Mouse (Mus musculus) forelimb bud, embryonic 11.5 days (tissue): ENCODE data around the gene Gm28043.

Source experiments
- DNase-seq: peaks from one replicate; pipeline ENCODE4 v3.0.0-alpha.2; 2012; ENCODE audit warnings: low read depth, low spot score

Gene Gm28043

DNA sequence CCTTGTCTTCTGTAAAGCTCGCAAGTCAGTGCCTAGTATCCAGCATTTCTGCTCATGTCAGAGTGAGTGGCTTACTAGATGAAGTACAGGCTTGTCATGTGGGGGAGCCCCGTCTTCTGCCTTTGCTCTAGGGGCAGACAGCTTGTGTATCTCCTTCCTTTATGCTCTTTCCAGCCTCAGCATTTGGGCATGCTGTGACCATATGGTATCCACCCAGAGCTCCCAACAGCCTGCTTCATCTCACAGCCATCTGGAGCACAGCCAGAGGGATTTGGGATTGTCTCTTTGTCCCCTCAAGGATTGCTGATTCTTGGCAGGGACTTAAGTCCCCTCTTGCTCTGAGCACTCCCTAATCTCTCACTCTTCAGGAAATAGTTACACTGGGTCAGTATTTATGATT, 65.5 kb downstream of the Gm28043 start:
- DNase-seq: no peak

DNA sequence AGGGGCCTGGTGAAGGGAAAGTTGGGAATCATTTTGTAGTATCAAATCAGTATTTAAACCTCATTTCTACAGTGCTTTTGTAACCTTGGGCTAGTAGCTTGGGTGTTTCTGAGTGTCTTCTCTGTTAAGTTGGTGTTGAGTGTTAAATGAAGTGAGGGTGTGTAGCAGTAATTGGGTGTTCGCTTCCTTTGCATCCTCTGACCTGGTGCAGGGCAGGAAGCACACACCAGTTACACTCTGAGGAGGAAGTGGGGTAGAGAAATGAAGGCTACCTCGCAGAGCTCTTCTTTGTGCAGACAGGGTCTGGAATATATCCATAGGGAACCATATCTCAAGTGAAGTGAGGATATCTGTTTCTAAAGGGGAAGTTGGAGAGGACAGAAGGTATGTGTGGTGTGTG, 66.2 kb downstream of the Gm28043 start:
- no peak for DNase-seq

DNA sequence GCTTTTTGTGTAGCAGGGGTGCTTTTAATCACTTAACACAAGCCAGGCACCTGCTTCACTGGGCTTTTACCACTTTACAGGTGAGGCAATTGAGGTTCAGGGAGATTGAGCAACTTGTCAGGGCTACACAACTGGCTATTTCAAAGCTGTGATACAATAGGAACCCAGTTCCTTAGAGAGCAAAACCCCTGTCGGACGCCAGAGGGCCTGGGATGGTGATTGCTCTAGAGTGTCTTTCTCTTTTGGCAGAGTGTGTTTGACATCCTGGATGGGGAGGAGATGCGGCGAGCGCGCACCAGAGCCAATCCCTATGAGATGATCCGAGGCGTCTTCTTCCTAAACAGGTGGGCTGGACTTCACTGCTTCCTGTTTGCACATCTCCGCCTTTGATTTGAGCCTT, 67.0 kb downstream of the Gm28043 start:
- no peak for DNase-seq

- DNase-seq: no peak
Observed at GRCm38 (mm10) chr17:29682261-29682660, 67.6 kb downstream of the Gm28043 start.

GRCm38 (mm10) chr17:29683127-29683526, 68.5 kb downstream of the Gm28043 start:
- no peak for DNase-seq

GRCm38 (mm10) chr17:29684275-29684674, 69.6 kb downstream of the Gm28043 start:
- DNase-seq: no peak

- DNase-seq: no peak
Observed at GRCm38 (mm10) chr17:29686771-29687170, 72.1 kb downstream of the Gm28043 start.

DNA sequence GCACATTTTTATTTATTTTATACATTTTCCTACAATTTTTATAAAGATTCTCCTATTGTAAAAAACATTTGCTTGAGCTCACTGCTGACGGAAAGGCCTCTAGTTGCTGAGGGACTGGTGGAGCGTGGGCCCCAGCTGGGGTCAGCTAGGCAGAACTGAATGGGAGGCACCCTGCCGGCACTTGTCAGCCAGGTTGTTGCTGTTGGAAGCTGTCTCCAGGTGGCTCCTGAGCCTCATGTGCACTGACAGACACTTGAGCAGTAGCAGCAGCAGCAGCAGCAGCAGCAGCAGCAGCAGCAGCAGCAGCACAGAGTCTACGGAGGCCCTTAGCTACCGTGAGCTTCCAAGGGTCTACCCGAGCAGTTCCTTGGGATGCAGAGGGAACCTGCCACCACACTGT, 72.7 kb downstream of the Gm28043 start:
- no peak for DNase-seq

DNA sequence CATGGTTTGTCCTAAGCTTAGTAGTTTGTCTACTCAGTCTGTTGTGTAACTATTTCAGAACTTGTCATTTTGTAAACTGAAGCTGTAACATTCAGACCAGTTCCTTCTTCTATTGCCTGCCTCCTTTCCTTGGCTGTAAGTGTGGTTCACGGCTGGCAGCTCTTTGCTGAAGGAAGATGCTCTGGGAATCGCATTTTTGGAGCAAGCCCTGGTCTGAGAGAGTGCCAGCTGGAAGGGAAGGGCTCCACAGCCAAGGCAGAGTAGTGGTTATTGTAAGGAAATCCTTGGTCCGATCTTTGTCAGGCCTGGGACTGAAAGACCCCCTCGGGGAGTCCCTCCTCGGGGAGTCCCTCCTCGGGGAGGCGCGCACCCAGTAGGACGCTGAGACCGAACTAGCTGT, 73.9 kb downstream of the Gm28043 start:
- no peak for DNase-seq

- DNase-seq: no peak
Observed at GRCm38 (mm10) chr17:29690257-29690656, 75.6 kb downstream of the Gm28043 start.

GRCm38 (mm10) chr17:29692827-29693226, 78.2 kb downstream of the Gm28043 start:
- no peak for DNase-seq

GRCm38 (mm10) chr17:29693571-29693970, 78.9 kb downstream of the Gm28043 start:
- DNase-seq: no peak

DNA sequence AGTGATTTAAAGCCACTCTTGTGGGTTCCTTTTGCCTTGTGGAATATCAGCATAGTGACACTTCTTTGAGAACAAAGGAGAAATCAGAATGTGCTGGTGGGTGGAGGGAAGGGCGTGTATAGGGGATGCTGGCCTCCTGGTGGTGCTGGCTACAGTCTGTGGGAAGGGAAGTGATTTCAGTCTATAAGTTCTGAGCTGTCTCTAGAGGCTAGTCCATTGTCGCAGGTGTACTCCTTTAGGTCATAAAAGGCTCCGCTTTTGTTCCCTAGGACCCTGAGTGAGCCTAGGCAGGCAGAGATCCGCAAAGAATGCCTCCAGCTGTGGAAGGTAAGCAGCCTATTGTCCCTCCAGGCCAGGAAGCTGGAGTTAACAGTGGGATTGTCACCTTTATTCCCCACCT, 79.8 kb downstream of the Gm28043 start:
- no peak for DNase-seq

GRCm38 (mm10) chr17:29696940-29697339, 82.3 kb downstream of the Gm28043 start:
- no peak for DNase-seq

GRCm38 (mm10) chr17:29698421-29698820, 83.7 kb downstream of the Gm28043 start:
- DNase-seq: no peak

- DNase-seq: no peak
Observed at GRCm38 (mm10) chr17:29700573-29700972, 85.9 kb downstream of the Gm28043 start.

DNA sequence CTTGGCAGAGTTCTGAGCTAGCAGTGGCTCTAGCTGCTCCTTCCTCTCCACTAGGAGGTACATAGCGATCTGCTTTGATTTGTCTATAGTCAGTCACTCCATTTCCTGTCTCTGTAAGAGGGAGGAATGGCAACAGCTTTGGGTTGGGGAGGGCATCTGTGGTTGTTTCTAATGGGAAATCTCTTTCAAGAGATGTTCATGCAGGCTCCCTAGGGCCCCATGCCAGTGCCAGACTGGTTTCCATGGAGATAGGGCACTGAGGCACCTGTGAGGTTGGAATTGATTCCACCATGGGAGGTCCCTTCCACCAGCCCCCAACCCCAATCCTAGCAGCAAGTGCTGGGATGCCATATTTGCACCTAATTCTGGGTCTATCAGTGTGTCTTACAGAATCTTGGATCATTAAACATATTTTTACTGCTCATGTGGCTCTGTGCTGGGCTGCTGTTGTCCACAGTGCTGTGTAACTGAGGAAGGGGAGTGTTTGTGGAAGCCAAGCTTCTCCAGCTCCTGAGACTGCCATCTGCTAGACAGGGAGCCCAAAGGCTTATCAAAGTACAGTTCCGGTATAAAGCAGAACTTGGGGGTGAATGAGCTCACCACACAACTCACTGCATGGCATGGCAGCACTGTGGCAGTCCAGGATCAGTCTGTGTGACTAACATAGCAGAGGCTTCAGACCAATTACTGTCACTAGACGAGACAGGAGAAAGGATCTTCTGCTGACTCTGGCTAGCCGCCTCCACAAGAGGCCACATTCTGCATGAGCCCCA, 88.4 kb downstream of the Gm28043 start:
- DNase-seq: no peak

DNA sequence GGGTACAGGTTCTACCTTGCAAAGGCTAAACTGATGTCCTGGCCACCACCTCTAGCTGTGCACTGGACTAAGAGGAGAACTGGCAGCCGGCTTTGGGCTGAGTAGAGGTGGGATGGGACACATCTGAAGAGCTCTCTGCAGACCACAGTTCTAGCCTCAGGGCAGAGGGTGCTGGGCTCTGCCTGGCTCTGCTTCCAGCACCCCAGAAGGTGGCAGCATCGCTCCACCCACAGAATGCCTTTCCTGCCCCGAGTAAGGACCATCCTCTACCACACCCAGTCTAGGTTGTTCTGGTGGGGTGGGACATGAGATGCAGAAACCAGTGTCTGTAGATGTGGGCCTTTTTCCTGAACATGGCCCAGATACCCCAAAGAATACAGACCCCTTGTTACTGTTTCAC, 90.1 kb downstream of the Gm28043 start:
- DNase-seq: peak; percentile 61

DNA sequence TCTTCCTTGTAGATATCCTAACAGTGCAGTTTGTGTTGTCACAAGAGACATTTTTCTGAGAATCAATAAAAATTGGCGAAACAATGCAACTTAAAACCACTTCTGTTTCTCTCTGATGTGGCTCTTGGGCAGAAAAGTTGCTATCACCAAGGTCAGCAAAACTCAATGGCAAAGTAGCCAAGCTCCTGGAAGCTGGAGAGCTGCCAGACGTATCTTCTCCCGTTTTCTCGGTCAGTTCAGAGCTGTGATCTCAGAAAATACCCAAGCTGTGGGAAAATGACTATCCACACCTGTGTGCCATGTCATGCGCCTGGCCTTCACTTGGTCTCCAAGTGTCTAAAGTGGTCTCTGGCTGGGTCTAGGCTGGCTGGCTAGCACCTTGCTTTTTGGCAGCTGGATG, 91.2 kb downstream of the Gm28043 start:
- no peak for DNase-seq

GRCm38 (mm10) chr17:29706981-29707545, 92.4 kb downstream of the Gm28043 start:
- no peak for DNase-seq

GRCm38 (mm10) chr17:29708783-29709182, 94.1 kb downstream of the Gm28043 start:
- DNase-seq: no peak

GRCm38 (mm10) chr17:29710562-29711044, 95.9 kb downstream of the Gm28043 start:
- DNase-seq: no peak

- no peak for DNase-seq
Observed at GRCm38 (mm10) chr17:29711076-29711744, 96.5 kb downstream of the Gm28043 start.
